Mouse (Mus musculus): Measurements from ENCODE around the gene Gm20479.

DNA sequence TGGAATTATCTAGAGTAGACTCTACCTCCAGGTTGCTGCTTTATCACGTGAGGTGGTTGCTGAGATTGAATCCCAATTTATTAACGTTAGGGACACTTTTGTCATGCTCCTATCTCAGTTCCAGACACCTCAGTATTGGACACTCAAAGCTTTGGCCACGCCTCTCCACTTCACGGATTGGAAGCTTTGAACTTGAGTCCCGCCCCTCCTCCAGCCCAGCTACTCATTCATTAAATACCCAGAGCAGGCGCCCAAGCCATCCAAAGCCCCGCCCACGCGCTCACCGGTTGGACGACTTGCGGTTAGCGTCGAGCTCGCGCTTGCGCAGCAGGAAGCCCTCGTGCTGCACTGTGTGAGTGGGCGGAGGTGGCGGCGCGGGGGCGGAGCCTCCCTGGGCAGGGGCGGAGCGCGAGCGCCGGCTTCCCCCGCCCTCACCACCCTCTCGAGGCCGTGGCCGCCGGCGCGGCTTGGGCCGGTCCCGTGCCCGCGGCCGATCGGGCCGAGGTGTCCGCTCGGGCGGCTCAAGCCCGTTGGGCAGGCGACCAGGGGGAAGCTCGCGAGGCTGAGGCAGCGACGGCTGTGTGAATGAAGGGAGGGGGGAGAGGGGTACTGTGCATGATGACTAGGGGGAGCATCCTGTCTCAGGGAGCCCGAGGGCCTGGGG, 4.2 kb upstream of the Gm20479 start:
- no peak for TF ChIP-seq CTCF (IDR thresholded peaks at IDR 0.05; ENCODE audit: low read depth)
- TF ChIP-seq EP300 (IDR thresholded peaks at IDR 0.05; ENCODE audit: low read depth), result no peak
